Mouse (Mus musculus) MEL (cell line): Measurements from ENCODE around the gene Iqcf1. TPM values are rescaled to one million over a fixed set of nuclear protein-coding genes. Genes with fewer than 3 reads are reported as not detected.

Experiments used
- DNase-seq: peaks from one replicate; pipeline ENCODE4 v3.0.0; 2011; ENCODE audit warnings: low read depth, low spot score
- H3K27ac ChIP-seq: 2 replicates; pipeline ENCODE4 v1.5.1; 2012; ENCODE audit warnings: low read depth, mild to moderate bottlenecking, control low read depth, low read length, moderate library complexity; ENCODE audit not compliant: control insufficient read depth
- H3K27me3 ChIP-seq, 2 experiments: fragments of 150-350 bp in 1 of 2; sonication (generic) in 1 of 2; 2 replicates each; pipeline ENCODE4 v1.6.1; 2012; ENCODE audit warnings: low read length in 2 of 2, mild to moderate bottlenecking in 2 of 2, improper control_type of control experiment in 1 of 2, moderate library complexity in 1 of 2; ENCODE audit not compliant: insufficient read depth in 2 of 2, control insufficient read depth in 1 of 2
- H3K36me3 ChIP-seq, 2 experiments: 2 replicates each; pipeline ENCODE4 v1.6.1; 2012 to 2014; ENCODE audit warnings: low read length in 2 of 2, improper control_type of control experiment in 1 of 2, inconsistent platforms in 1 of 2, mild to moderate bottlenecking in 1 of 2; ENCODE audit not compliant: insufficient read depth in 2 of 2, control insufficient read depth in 1 of 2
- H3K4me1 ChIP-seq, 2 experiments: fragments of 150-350 bp in 1 of 2; sonication (generic) in 1 of 2; 2 replicates each; pipeline ENCODE4 v1.6.1; 2012; ENCODE audit warnings: low read length in 2 of 2, improper control_type of control experiment in 1 of 2, mild to moderate bottlenecking in 1 of 2; ENCODE audit not compliant: insufficient read depth in 2 of 2, control insufficient read depth in 1 of 2
- H3K4me3 ChIP-seq, 2 experiments: fragments of 150-350 bp in 1 of 2; sonication (generic) in 1 of 2; 2 replicates each; pipeline ENCODE4 v1.5.1; 2012; ENCODE audit warnings: low read depth in 2 of 2, low read length in 2 of 2, mild to moderate bottlenecking in 2 of 2, moderate library complexity in 2 of 2, control low read depth in 1 of 2, improper control_type of control experiment in 1 of 2; ENCODE audit not compliant: control insufficient read depth in 1 of 2, insufficient read depth in 1 of 2
- H3K79me2 ChIP-seq: 2 replicates; pipeline ENCODE4 v1.6.1; 2012; ENCODE audit warnings: mild to moderate bottlenecking, low read length, moderate library complexity; ENCODE audit not compliant: control insufficient read depth, poor library complexity, insufficient read depth
- H3K9ac ChIP-seq: 2 replicates; pipeline ENCODE4 v1.6.1; 2012; ENCODE audit warnings: low read depth, mild to moderate bottlenecking, control low read depth, low read length, moderate library complexity; ENCODE audit not compliant: control insufficient read depth, poor library complexity, severe bottlenecking
- H3K9me3 ChIP-seq: fragments of 150-350 bp; sonication (generic); replicated peaks from 2 replicates; pipeline ENCODE4 v1.6.1; 2012; ENCODE audit warnings: mild to moderate bottlenecking, low read length, improper control_type of control experiment, moderate library complexity; ENCODE audit not compliant: insufficient read depth
- CHD1 ChIP-seq: IDR thresholded peaks from 2 replicates; pipeline ENCODE4 v1.6.1; 2012; ENCODE audit warnings: low read depth, mild to moderate bottlenecking, inconsistent platforms, low read length, improper control_type of control experiment
- CTCF ChIP-seq, 3 experiments: IDR thresholded peaks in 2 of 3; conservative IDR thresholded peaks in 1 of 3; 2 replicates each; pipeline ENCODE4 v1.5.1; 2011 to 2012; ENCODE audit warnings: low read length in 3 of 3, low read depth in 2 of 3, mild to moderate bottlenecking in 2 of 3, improper control_type of control experiment in 1 of 3, inconsistent platforms in 1 of 3, mixed read lengths in 1 of 3, moderate library complexity in 1 of 3; ENCODE audit not compliant: control insufficient read depth in 1 of 3, insufficient read depth in 1 of 3, poor library complexity in 1 of 3, severe bottlenecking in 1 of 3
- E2F4 ChIP-seq: IDR thresholded peaks from 2 replicates; pipeline ENCODE4 v1.6.1; 2011; ENCODE audit warnings: low read depth, low read length, improper control_type of control experiment, borderline replicate concordance
- EP300 ChIP-seq, 2 experiments: IDR thresholded peaks; 2 replicates each; pipeline ENCODE4 v1.6.1; 2011; ENCODE audit warnings: improper control_type of control experiment in 2 of 2, low read length in 2 of 2, low read depth in 1 of 2, mild to moderate bottlenecking in 1 of 2
- ETS1 ChIP-seq: IDR thresholded peaks from 2 replicates; pipeline ENCODE4 v1.6.1; 2012; ENCODE audit warnings: low read depth, mild to moderate bottlenecking, inconsistent platforms, low read length, improper control_type of control experiment, moderate library complexity
- GATA1 ChIP-seq: IDR thresholded peaks from 2 replicates; pipeline ENCODE4 v1.6.1; 2011; ENCODE audit warnings: low read depth, low read length, improper control_type of control experiment
- HCFC1 ChIP-seq: IDR thresholded peaks from 2 replicates; pipeline ENCODE4 v1.6.1; 2012; ENCODE audit warnings: low read depth, mild to moderate bottlenecking, inconsistent platforms, low read length, improper control_type of control experiment, moderate library complexity
- JUND ChIP-seq: IDR thresholded peaks from 2 replicates; pipeline ENCODE4 v1.6.1; 2011; ENCODE audit warnings: low read depth, mild to moderate bottlenecking, improper control_type of control experiment, low read length
- MAX ChIP-seq: IDR thresholded peaks from 2 replicates; pipeline ENCODE4 v1.6.1; 2011; ENCODE audit warnings: low read length, improper control_type of control experiment
- MAZ ChIP-seq: IDR thresholded peaks from 2 replicates; pipeline ENCODE4 v1.6.1; 2012; ENCODE audit warnings: low read depth, mild to moderate bottlenecking, inconsistent platforms, low read length, improper control_type of control experiment
- NELFE ChIP-seq: IDR thresholded peaks from 2 replicates; pipeline ENCODE4 v1.6.1; 2011; ENCODE audit warnings: low read depth, low read length, improper control_type of control experiment
- NRF1 ChIP-seq: IDR thresholded peaks from 2 replicates; pipeline ENCODE4 v1.6.1; 2014; ENCODE audit warnings: low read depth, mild to moderate bottlenecking, inconsistent platforms, low read length, improper control_type of control experiment, moderate library complexity; ENCODE audit not compliant: poor library complexity, insufficient read depth, severe bottlenecking
- POLR2A ChIP-seq, 2 experiments: IDR thresholded peaks; 2 replicates each; pipeline ENCODE4 v1.6.1; 2011 to 2012; ENCODE audit warnings: low read length in 2 of 2, mild to moderate bottlenecking in 2 of 2, control low read depth in 1 of 2, improper control_type of control experiment in 1 of 2, low read depth in 1 of 2, moderate library complexity in 1 of 2; ENCODE audit not compliant: control insufficient read depth in 1 of 2, insufficient read depth in 1 of 2, poor library complexity in 1 of 2
- RAD21 ChIP-seq: IDR thresholded peaks from 2 replicates; pipeline ENCODE4 v1.6.1; 2011; ENCODE audit warnings: mild to moderate bottlenecking, low read depth, low read length, improper control_type of control experiment
- SIN3A ChIP-seq: IDR thresholded peaks from 2 replicates; pipeline ENCODE4 v1.6.1; 2012; ENCODE audit warnings: low read length, improper control_type of control experiment, inconsistent platforms
- SMC3 ChIP-seq: IDR thresholded peaks from 2 replicates; pipeline ENCODE4 v1.6.1; 2011; ENCODE audit warnings: low read depth, low read length, improper control_type of control experiment
- TAL1 ChIP-seq: IDR thresholded peaks from 2 replicates; pipeline ENCODE4 v1.6.1; 2012; ENCODE audit warnings: mild to moderate bottlenecking, inconsistent platforms, low read length, moderate library complexity, mixed read lengths
- TBP ChIP-seq: IDR thresholded peaks from 2 replicates; pipeline ENCODE4 v1.8.0; 2011; ENCODE audit warnings: low read depth, low read length, improper control_type of control experiment
- TCF12 ChIP-seq: IDR thresholded peaks from 2 replicates; pipeline ENCODE4 v1.6.1; 2014; ENCODE audit warnings: low read depth, mild to moderate bottlenecking, inconsistent platforms, low read length, improper control_type of control experiment, moderate library complexity
- USF1 ChIP-seq: IDR thresholded peaks from 2 replicates; pipeline ENCODE4 v1.6.1; 2014; ENCODE audit warnings: low read depth, mild to moderate bottlenecking, inconsistent platforms, low read length, improper control_type of control experiment, moderate library complexity
- USF2 ChIP-seq, 2 experiments: IDR thresholded peaks; 2 replicates each; pipeline ENCODE4 v1.6.1; 2011 to 2012; ENCODE audit warnings: improper control_type of control experiment in 2 of 2, low read length in 2 of 2, borderline replicate concordance in 1 of 2, inconsistent platforms in 1 of 2, low read depth in 1 of 2, mild to moderate bottlenecking in 1 of 2; ENCODE audit not compliant: insufficient read depth in 1 of 2
- ZMIZ1 ChIP-seq: IDR thresholded peaks from 2 replicates; pipeline ENCODE4 v1.6.1; 2012; ENCODE audit warnings: low read depth, mild to moderate bottlenecking, inconsistent platforms, low read length, improper control_type of control experiment, moderate library complexity
- ZNF384 ChIP-seq: IDR thresholded peaks from 2 replicates; pipeline ENCODE4 v1.6.1; 2012; ENCODE audit warnings: low read depth, mild to moderate bottlenecking, inconsistent platforms, low read length, improper control_type of control experiment
- polyA plus RNA-seq, 2 experiments: library from polyadenylated mRNA; stranded (reverse) in 1 of 2; unstranded in 1 of 2; fragments of >175 nt in 1 of 2; fragments of >200 nt in 1 of 2; gene quantifications; 2 replicates each; pipeline versions ENCODE4 v1.2.1 to v1.2.4; 2012; ENCODE audit warnings: low replicate concordance in 2 of 2, low read depth in 1 of 2; ENCODE audit not compliant: insufficient read length in 2 of 2, insufficient read depth in 1 of 2, missing spikeins in 1 of 2
- total RNA-seq: library from RNA; depleted of rRNA; stranded (reverse); fragments of 300-350 nt; gene quantifications from 2 replicates; pipeline ENCODE4 v1.2.3, GENCODE M21; 2012; rRNA removed

The Iqcf1 gene
- total RNA-seq (0.39 TPM in 1 of 2 replicates, not detected in the other), polyA plus RNA-seq (under 1 TPM in 1 of 2 experiments, not detected in 1; 0.52 TPM)

- H3K36me3 ChIP-seq: no peaks in the 10 kb centered on the region
- DNase-seq: no peak
- H3K4me1 ChIP-seq: no peaks in the 10 kb centered on the region
- H3K79me2 ChIP-seq: no peaks in the 10 kb centered on the region
- H3K9me3 ChIP-seq: no peaks in the 10 kb centered on the region
- no peak for TF ChIP-seq TAL1
- TF ChIP-seq HCFC1: no peak
- TF ChIP-seq NELFE: no peak
- no peak for TF ChIP-seq TBP
- TF ChIP-seq MAX: no peak
- no peak for TF ChIP-seq NRF1
- no peak for TF ChIP-seq E2F4
- no peak for TF ChIP-seq GATA1
- TF ChIP-seq USF1: no peak
- TF ChIP-seq SMC3: no peak
- TF ChIP-seq JUND: no peak
- no peak for TF ChIP-seq ETS1
- TF ChIP-seq ZMIZ1: no peak
- no peak for TF ChIP-seq EP300 (IDR thresholded peaks at IDR 0.05; ENCODE audit: low read depth in 1 of 2, low read length in 2 of 2)
- no peak for TF ChIP-seq SIN3A
- TF ChIP-seq CTCF (IDR thresholded peaks at IDR 0.05 in 2 of 3, conservative IDR thresholded peaks at IDR 0.05 in 1 of 3; ENCODE audit: control insufficient read depth in 1 of 3, insufficient read depth in 1 of 3, low read depth in 2 of 3, low read length in 3 of 3, poor library complexity in 1 of 3, severe bottlenecking in 1 of 3): no peak
- TF ChIP-seq TCF12: no peak
- no peak within 1 kb of the TSS for H3K27ac ChIP-seq
- no peak within 1 kb of the TSS for H3K4me3 ChIP-seq
- H3K27me3 ChIP-seq: no peaks in the 10 kb centered on the region
- no peak within 1 kb of the TSS for H3K9ac ChIP-seq
Measured at GRCm38 (mm10) chr9:106499667-106500066, at the start of gene Iqcf1. TSS of gene Iqcf1 (plus strand) at chr9:106499967.

- no peak for TF ChIP-seq RAD21
- TF ChIP-seq SMC3: no peak
- no peak for TF ChIP-seq CHD1
- no peak for TF ChIP-seq ZNF384
- TF ChIP-seq CTCF (IDR thresholded peaks at IDR 0.05 in 2 of 3, conservative IDR thresholded peaks at IDR 0.05 in 1 of 3; ENCODE audit: control insufficient read depth in 1 of 3, insufficient read depth in 1 of 3, low read depth in 2 of 3, low read length in 3 of 3, poor library complexity in 1 of 3, severe bottlenecking in 1 of 3): no peak
- no peak for TF ChIP-seq POLR2A (IDR thresholded peaks at IDR 0.05; ENCODE audit: control insufficient read depth in 1 of 2, insufficient read depth in 1 of 2, low read depth in 1 of 2, low read length in 2 of 2, poor library complexity in 1 of 2)
- TF ChIP-seq MAZ: no peak
- TF ChIP-seq TAL1: no peak
- no peak for TF ChIP-seq USF2 (IDR thresholded peaks at IDR 0.05; ENCODE audit: borderline replicate concordance in 1 of 2, insufficient read depth in 1 of 2, low read depth in 1 of 2, low read length in 2 of 2)
- no peak for TF ChIP-seq GATA1
- no peak for DNase-seq
- Histone ChIP-seq H3K79me2 (peaks cover 3% of the 10 kb centered on the region; the same call in 1 of the 2 replicates), H3K4me1 (peaks cover 0 to 11% of the 10 kb centered on the region in 2 experiments; a peak in 2 of 4 replicates), H3K9me3 (no peaks in the 10 kb centered on the region), H3K36me3 (peaks cover 0 to 4% of the 10 kb centered on the region in 2 experiments; a peak in 2 of 4 replicates), H3K9ac (no peak overlapping the region), H3K4me3 (no peak overlapping the region), H3K27me3 (no peaks in the 10 kb centered on the region), H3K27ac (no peak overlapping the region)
Measured at GRCm38 (mm10) chr9:106450661-106451060, 49.1 kb upstream of the Iqcf1 start.
